Mouse (Mus musculus): ENCODE data around the gene Smim10l1.

DNA sequence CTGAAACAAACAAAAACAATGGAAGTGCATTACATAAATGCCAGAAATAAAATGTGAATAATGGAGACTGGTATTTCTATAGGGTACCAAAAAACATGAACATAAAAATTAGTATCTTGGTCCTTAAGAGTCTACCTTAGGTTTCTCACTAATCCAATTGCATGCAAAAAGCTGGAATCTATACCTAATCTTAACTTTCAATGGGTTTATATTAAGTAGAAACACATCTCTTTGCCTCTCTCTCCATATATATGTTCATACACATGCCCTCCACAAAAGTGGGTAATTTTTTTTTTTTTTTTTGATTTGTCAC lies at the start of gene Smim10l1:
- TF ChIP-seq CTCF (IDR thresholded peaks at IDR 0.05; ENCODE audit: low read depth, low read length) (no peak), POLR2A (IDR thresholded peaks at IDR 0.05; ENCODE audit: borderline replicate concordance, low read depth, low read length) (no peak)
